Mouse (Mus musculus) T-helper 1 cell (primary cell): Measurements from ENCODE around the gene Myo9a.

Experiments
- in situ Hi-C: fragments of 300-600 bp; cut with MboI, MseI; formaldehyde crosslinking; loops from one replicate; pipeline ENCODE4 v1.15.1; 2025; ENCODE audit warnings: high pct_unique_total_duplicates

The Myo9a gene

GRCm38 (mm10) chr9:59750267-59751065 is at the start of gene Myo9a, which contains the start of gene Senp8:
Myo9a (plus strand) TSS chr9:59750896.
Senp8 (minus strand) TSS chr9:59750710.
- in situ Hi-C loops: no loop called here

GRCm38 (mm10) chr9:59701094-59701493 is 49.6 kb upstream of the Myo9a start:
- in situ Hi-C loops: no loop called here

- in situ Hi-C loops: no loop called here
Observed at GRCm38 (mm10) chr9:59703099-59703498, 47.6 kb upstream of the Myo9a start.

GRCm38 (mm10) chr9:59706850-59707825 is 43.6 kb upstream of the Myo9a start:
- in situ Hi-C loops: no loop called here

GRCm38 (mm10) chr9:59709225-59709624 is 41.5 kb upstream of the Myo9a start:
- in situ Hi-C loops: no loop called here

- in situ Hi-C loops: loop anchor here (10.0 kb wide), 1 partner anchor 522 kb away; no protein-coding TSS in a partner anchor
Observed at GRCm38 (mm10) chr9:59716275-59716898, 34.3 kb upstream of the Myo9a start.

GRCm38 (mm10) chr9:59718237-59718636 is 32.5 kb upstream of the Myo9a start:
- in situ Hi-C loops: loop anchor here (10.0 kb wide), 1 partner anchor 523 kb away; no protein-coding TSS in a partner anchor

- in situ Hi-C loops: loop anchor here (10.0 kb wide), 1 partner anchor 244 kb away; the partner anchor contains the start of gene Nr2e3
Observed at GRCm38 (mm10) chr9:59721144-59721543, 29.6 kb upstream of the Myo9a start.

GRCm38 (mm10) chr9:59723096-59723657 is 27.5 kb upstream of the Myo9a start:
- in situ Hi-C loops: loop anchor here (10.0 kb wide), 1 partner anchor 242 kb away; the partner anchor contains the start of gene Nr2e3

GRCm38 (mm10) chr9:59723791-59724442 is 26.8 kb upstream of the Myo9a start:
- in situ Hi-C loops: loop anchor here (10.0 kb wide), 1 partner anchor 241 kb away; the partner anchor contains the start of gene Nr2e3

GRCm38 (mm10) chr9:59725515-59725914 is 25.2 kb upstream of the Myo9a start:
- in situ Hi-C loops: loop anchor here (10.0 kb wide), 1 partner anchor 239 kb away; the partner anchor contains the start of gene Nr2e3

GRCm38 (mm10) chr9:59727569-59728286 is 23.0 kb upstream of the Myo9a start:
- in situ Hi-C loops: loop anchor here (10.0 kb wide), 1 partner anchor 237 kb away; the partner anchor contains the start of gene Nr2e3

- in situ Hi-C loops: no loop called here
Observed at GRCm38 (mm10) chr9:59731136-59731535, 19.6 kb upstream of the Myo9a start.

GRCm38 (mm10) chr9:59733075-59733474 is 17.6 kb upstream of the Myo9a start:
- in situ Hi-C loops: no loop called here

GRCm38 (mm10) chr9:59735394-59735793 is 15.3 kb upstream of the Myo9a start:
- in situ Hi-C loops: no loop called here

- in situ Hi-C loops: no loop called here
Observed at GRCm38 (mm10) chr9:59740593-59740992, 10.1 kb upstream of the Myo9a start.

GRCm38 (mm10) chr9:59743903-59744302 is 6.8 kb upstream of the Myo9a start:
- in situ Hi-C loops: no loop called here

GRCm38 (mm10) chr9:59748387-59748786 is 2.3 kb upstream of the Myo9a start:
- in situ Hi-C loops: no loop called here

- in situ Hi-C loops: no loop called here
Observed at GRCm38 (mm10) chr9:59748969-59749368, 1.7 kb upstream of the Myo9a start.
